Mouse (Mus musculus): Measurements from ENCODE around the gene Sla2. TPM values are rescaled to one million over a fixed set of nuclear protein-coding genes. Genes with fewer than 3 reads are reported as not detected.

The Sla2 gene
- polyA plus RNA-seq, 1 experiment from 2014 or later = 0.23 TPM

Other genes starting within 250 kb of the Sla2 start
- 218 and 250 TPM in 2 replicates for gene Myl9, start 111.8 kb downstream of the Sla2 start, polyA plus RNA-seq (2014; fragmentation: Nextera tagmentation; extraction: Ambion mirVana)
- 67.8 and 78.1 TPM in 2 replicates for gene Tgif2, start 47.2 kb downstream of the Sla2 start, polyA plus RNA-seq (2014; fragmentation: Nextera tagmentation; extraction: Ambion mirVana)
- gene 4930518I15Rik, start 29.2 kb downstream of the Sla2 start, polyA plus RNA-seq (2014; fragmentation: Nextera tagmentation; extraction: Ambion mirVana) = 6.4 and 7.4 TPM in 2 replicates
- gene Rab5if, start 24.1 kb downstream of the Sla2 start, polyA plus RNA-seq (2014; fragmentation: Nextera tagmentation; extraction: Ambion mirVana) = 199 and 227 TPM in 2 replicates
- 31.9 and 44.1 TPM in 2 replicates for gene Ndrg3, start 104.9 kb upstream of the Sla2 start, polyA plus RNA-seq (2014; fragmentation: Nextera tagmentation; extraction: Ambion mirVana)
- 30.8 and 43.8 TPM in 2 replicates for gene Dsn1, start 120.0 kb upstream of the Sla2 start, polyA plus RNA-seq (2014; fragmentation: Nextera tagmentation; extraction: Ambion mirVana)
- 6.3 and 6.4 TPM in 2 replicates for gene Soga1, start 192.1 kb upstream of the Sla2 start, polyA plus RNA-seq (2014; fragmentation: Nextera tagmentation; extraction: Ambion mirVana)
- 0.38 TPM in 1 of 2 replicates, not detected in the other for gene Tldc2, start 199.9 kb upstream of the Sla2 start, polyA plus RNA-seq (2014; fragmentation: Nextera tagmentation; extraction: Ambion mirVana)
- gene Samhd1, start 248.1 kb upstream of the Sla2 start, polyA plus RNA-seq (2014; fragmentation: Nextera tagmentation; extraction: Ambion mirVana) = 30.5 and 32.7 TPM in 2 replicates